Mouse (Mus musculus) thymus, postnatal 10 days (tissue): ENCODE measurements around the gene Ecsit.

Experiments
- DNase-seq, 2 experiments: peaks; one replicate each; pipeline ENCODE4 v3.0.0; 2021; ENCODE audit warnings: low spot score in 2 of 2

The Ecsit gene

DNA sequence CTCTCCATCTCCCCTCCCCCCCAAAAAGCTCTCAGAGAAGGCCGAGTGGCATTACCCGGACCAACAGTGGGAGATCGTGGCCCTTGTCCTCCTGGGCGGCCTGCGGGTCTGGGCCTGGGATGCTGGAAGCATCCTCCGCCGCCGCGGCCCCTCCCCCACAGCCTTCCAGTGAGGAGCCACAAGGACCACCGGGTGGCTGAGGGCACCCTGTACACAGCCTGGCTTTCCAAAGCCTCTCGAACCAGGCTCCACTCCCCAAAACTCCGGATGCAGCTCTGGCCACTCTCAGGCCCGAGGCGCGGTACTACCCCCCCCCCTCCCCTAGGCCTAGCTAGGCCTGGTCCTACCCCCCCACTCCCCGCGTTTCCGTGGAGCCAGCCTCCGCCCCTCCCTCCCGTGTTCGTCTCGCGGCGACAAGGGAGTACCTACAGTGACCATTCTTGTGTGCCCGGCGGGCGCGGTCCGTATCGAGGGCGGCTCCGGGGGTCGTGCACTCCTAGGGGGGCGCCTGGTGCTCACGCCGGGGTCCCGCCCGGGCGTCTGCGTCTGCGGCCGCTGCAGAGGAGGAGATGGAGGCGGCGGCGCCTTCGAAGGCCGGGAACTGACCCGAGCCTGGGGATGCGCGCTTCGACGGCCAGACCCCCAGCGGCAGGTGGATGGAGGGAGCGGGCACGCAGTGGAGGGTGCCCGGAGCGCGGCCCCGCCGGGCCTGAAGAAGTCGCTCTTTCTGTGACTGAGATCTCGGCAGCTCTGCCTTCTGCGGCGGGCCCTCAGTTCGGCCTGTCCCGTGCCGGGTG is 33.9 kb downstream of the Ecsit start:
- DNase-seq: no peak

GRCm38 (mm10) chr9:22050351-22050889 is 34.8 kb downstream of the Ecsit start:
- DNase-seq: peak in 1 of 2 experiments; percentile 22

- DNase-seq: no peak
These were observed 35.4 kb downstream of the Ecsit start for GRCm38 (mm10) chr9:22049721-22050270.

DNA sequence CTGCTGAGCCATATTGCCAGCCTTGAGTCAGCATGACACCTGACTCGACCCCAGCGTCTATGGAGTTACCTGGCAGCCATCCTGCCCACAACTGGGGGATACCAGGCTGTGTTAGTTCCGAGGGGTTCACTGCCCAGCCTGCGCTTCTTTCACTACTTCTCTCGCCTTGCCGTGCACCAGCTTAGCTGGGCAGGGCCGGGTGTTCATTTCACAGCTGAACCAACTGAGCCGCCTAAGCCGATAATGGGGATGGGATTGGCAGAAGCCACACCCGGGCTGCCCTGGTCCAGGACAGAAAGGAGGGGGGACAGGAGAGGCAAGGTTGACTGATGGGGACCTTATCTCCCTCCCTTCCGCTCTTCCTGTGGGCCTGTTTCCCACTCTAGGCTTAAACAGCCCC is 35.9 kb downstream of the Ecsit start:
- DNase-seq: no peak

DNA sequence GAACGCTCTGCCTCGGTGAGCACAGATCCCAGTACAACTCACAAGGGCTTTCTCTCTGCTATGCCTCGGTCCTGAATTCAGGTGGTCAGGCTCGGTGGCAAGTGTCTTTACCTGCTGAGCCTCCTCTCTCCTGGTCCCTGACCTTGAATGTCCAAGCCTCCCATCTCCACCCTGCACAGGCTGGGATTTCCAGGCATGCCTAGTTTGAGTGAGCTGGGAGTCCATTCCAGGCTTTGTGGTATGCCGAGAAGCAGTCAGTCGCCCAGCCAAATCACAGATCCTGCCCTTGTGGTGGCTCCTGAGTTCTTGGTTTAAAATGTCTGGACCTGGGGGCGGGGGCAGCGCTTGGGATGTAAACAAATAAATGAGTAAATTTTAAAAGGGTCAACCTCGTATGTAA is 37.9 kb downstream of the Ecsit start:
- no peak for DNase-seq

GRCm38 (mm10) chr9:22041832-22042231 is 43.4 kb downstream of the Ecsit start:
- DNase-seq: no peak

DNA sequence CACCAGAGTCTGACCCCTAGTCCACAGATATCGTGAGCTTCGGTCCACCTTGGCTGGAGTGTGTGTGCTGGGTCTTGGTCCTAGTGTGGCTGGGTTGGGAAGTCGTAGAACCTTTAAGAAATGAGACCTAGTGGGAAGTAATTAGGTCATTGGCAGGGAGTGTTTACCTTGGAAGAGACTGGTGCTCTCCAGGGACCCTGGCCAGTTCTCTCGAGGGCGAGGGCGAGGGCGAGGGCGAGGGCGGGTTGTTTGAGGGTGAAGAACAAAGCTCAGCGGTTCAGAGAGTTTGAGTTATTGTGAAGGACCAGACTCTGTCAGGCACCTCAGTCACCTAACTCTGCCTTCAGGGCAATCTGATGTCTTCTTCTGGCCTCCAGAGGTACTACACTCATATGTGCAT is 47.4 kb downstream of the Ecsit start:
- no peak for DNase-seq

GRCm38 (mm10) chr9:22035300-22036044 is 49.8 kb downstream of the Ecsit start:
- DNase-seq: no peak

DNA sequence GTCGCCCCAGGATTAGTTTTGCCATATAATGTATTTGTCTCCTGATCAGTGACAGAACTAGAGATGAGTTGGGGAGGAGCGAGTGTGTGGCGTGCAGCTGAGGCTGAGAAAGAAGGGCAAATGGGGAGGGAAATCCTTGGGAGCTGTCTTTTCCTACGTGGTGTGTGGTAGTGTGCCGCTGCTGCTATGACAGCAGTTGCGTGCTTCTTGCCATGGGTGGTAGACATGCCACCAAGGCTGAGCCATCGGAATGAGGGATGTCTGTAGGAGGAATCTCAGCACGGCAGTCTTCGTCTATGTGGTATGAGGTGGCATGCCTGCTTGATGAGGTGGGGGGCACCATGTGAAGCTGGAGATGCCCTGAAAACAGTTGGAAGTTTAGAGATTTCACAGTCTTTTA is 54.9 kb downstream of the Ecsit start:
- DNase-seq: no peak

- no peak for DNase-seq
These were observed 56.8 kb downstream of the Ecsit start for GRCm38 (mm10) chr9:22028467-22028866.

DNA sequence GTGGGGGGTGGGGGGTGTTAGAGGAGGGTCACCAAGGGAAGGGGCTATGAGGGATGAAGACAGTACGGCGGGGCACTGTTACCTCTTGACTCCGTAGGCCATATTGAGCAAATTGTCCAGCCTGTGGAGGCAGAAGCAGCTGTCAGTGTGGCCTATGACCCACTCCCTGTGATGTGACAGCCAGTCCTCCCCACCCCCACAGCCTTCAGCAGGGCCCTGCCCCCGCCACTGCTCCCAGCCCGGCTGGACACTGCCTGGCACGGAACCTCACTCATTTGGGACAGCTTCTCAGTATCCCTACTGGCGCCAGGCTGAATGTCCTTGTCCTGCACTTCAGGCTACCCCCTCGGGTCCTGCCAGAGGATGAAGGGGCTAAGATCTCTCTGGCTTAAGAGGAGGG is 60.6 kb downstream of the Ecsit start:
- DNase-seq: no peak
